Mouse (Mus musculus) limb, embryonic 14.5 days (tissue): ENCODE results near the gene Lpcat1. TPM values are rescaled to one million over a fixed set of nuclear protein-coding genes. Genes with fewer than 3 reads are reported as not detected.
A peak's percentile ranks its signal among the peaks of the same experiment; 100 is the strongest.

Source experiments
- ATAC-seq: fragments of 200-750 bp; cut with Nextera tagmentation; 2 replicates; pipeline ENCODE4 v1.8.0; 2017; ENCODE audit warnings: low read depth, moderate number of reproducible peaks, moderate TSS enrichment; ENCODE audit not compliant: low FRiP score
- DNase-seq: peaks from one replicate; pipeline ENCODE4 v3.0.0-alpha.2; 2015; ENCODE audit warnings: low spot score
- H3K27ac ChIP-seq: fragments of 300-500 bp; sonication (generic); replicated peaks from 2 replicates; pipeline ENCODE4 v1.5.1; 2014; ENCODE audit warnings: low read depth, mild to moderate bottlenecking, low read length, moderate library complexity, mixed read lengths
- H3K27me3 ChIP-seq: fragments of 300-500 bp; sonication (generic); 2 replicates; pipeline ENCODE4 v1.6.1; 2014; ENCODE audit warnings: low read length, mixed read lengths; ENCODE audit not compliant: control insufficient read depth, insufficient read depth
- H3K36me3 ChIP-seq: fragments of 300-500 bp; sonication (generic); 2 replicates; pipeline ENCODE4 v1.6.1; 2014; ENCODE audit warnings: mild to moderate bottlenecking, low read length, moderate library complexity, mixed read lengths; ENCODE audit not compliant: control insufficient read depth, insufficient read depth
- H3K4me1 ChIP-seq: fragments of 300-500 bp; sonication (generic); 2 replicates; pipeline ENCODE4 v1.6.1; 2014; ENCODE audit warnings: antibody characterized with exemption, low read length, mixed read lengths; ENCODE audit not compliant: control insufficient read depth, insufficient read depth
- H3K4me2 ChIP-seq: fragments of 300-500 bp; sonication (generic); replicated peaks from 2 replicates; pipeline ENCODE4 v1.6.1; 2014; ENCODE audit warnings: low read depth, mild to moderate bottlenecking, low read length, moderate library complexity; ENCODE audit not compliant: severe bottlenecking
- H3K4me3 ChIP-seq: fragments of 300-500 bp; sonication (generic); replicated peaks from 2 replicates; pipeline ENCODE4 v1.5.1; 2014; ENCODE audit warnings: low read length
- H3K9ac ChIP-seq: fragments of 300-500 bp; sonication (generic); 2 replicates; pipeline ENCODE4 v1.6.1; 2014; ENCODE audit warnings: mild to moderate bottlenecking, low read depth, low read length, moderate library complexity; ENCODE audit not compliant: severe bottlenecking
- H3K9me3 ChIP-seq: fragments of 300-500 bp; sonication (generic); 2 replicates; pipeline ENCODE4 v1.6.1; 2016; ENCODE audit warnings: low read length; ENCODE audit not compliant: control insufficient read depth
- POLR2A ChIP-seq: fragments of 200-500 bp; IDR thresholded peaks from 2 replicates; pipeline ENCODE4 v1.8.0; 2012; ENCODE audit warnings: inconsistent platforms, mild to moderate bottlenecking, moderate library complexity, borderline replicate concordance; ENCODE audit not compliant: insufficient read depth, insufficient read length; ENCODE audit errors: extremely low read depth
- WGBS: fragments of 180-500 bp; shearing (Covaris S2); extraction: QIAGEN DNeasy Blood & Tissue Kit; methylation state at CpG from one replicate; pipeline ENCODE4 v1.1.7; 2014; 5-methylcytosine and 5-hydroxymethylcytosine counted together
- polyA plus RNA-seq, 2 experiments: library from polyadenylated mRNA; depleted of rRNA in 1 of 2; stranded (reverse) in 1 of 2; unstranded in 1 of 2; fragments of >200 nt; fragmentation: Nextera tagmentation in 1 of 2; extraction: Ambion mirVana in 1 of 2; gene quantifications; 2 replicates each; pipeline versions ENCODE4 v1.2.1 to v1.2.3; 2012 to 2014

The Lpcat1 gene
- polyA plus RNA-seq (2012; rRNA removed), result 51.7 and 69.6 TPM in 2 replicates
- polyA plus RNA-seq (2014; fragmentation: Nextera tagmentation; extraction: Ambion mirVana), result 43.2 and 46.8 TPM in 2 replicates

GRCm38 (mm10) chr13:73467034-73467420 is at the start of gene Lpcat1:
Gene Lpcat1 (plus strand): TSS chr13:73467197.
- Histone ChIP-seq H3K27me3 (no peaks in the 10 kb centered on the region), H3K4me3 (peak within 1 kb of the TSS; percentile 96), H3K9me3 (no peaks in the 10 kb centered on the region), H3K36me3 (no peaks in the 10 kb centered on the region), H3K4me1 (peaks cover 21% of the 10 kb centered on the region), H3K4me2 (peak within 1 kb of the TSS; percentile 73), H3K9ac (peak within 1 kb of the TSS; percentile 92), H3K27ac (peak within 1 kb of the TSS; percentile 98)
- DNase-seq (peak; percentile 94), ATAC-seq (peak; percentile 97)
- no peak; the same call in 1 of the 2 replicates for TF ChIP-seq POLR2A
- 0% methylated on average over 34 of the region's 35 CpGs for WGBS

DNA sequence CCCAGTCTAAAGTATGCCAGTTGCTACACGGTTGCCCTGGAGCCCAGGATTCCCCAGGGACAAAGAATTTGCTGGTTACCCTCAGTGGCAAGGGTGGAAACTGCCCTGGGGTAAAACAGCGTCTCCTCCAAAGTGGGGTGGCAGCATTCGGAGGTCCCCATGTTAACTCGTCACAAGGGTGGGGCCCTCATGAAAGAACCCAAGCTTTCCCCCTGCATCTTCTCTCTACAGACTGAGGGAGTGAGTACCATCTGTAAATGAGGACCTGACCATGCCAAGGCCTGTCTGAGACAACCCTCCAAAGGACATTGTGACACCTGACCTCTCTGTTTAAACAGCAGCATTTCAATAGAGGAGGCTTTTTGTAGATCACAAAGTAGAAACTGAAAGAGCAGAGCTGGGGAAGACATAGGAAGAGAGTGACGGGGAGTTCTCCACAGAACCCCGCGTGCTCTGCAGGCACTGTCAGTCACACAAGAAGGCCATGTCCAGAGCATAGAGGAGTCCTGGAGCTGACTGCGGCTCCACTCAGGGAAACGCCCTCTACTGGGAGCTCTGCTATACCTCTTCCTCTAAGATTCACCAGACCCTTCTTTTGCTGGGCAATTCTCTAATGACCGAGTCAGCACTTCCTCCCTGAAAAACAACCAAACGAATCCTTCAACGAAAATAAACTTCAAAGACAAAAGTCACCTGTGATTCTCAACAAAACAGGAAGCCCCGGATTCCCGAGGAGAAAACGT is 49.3 kb upstream of the Lpcat1 start:
- no peaks in the 10 kb centered on the region for H3K9me3 ChIP-seq
- WGBS, result 38% methylated on average over 15 of the region's 15 CpGs
- no peak overlapping the region for H3K9ac ChIP-seq
- DNase-seq (no peak), ATAC-seq (no peak)
- H3K4me1 ChIP-seq, result no peaks in the 10 kb centered on the region
- H3K4me2 ChIP-seq, result no peak overlapping the region
- TF ChIP-seq POLR2A, result no peak
- no peak overlapping the region for H3K27ac ChIP-seq
- H3K27me3 ChIP-seq, result no peaks in the 10 kb centered on the region
- H3K36me3 ChIP-seq, result no peaks in the 10 kb centered on the region
- no peak overlapping the region for H3K4me3 ChIP-seq

DNA sequence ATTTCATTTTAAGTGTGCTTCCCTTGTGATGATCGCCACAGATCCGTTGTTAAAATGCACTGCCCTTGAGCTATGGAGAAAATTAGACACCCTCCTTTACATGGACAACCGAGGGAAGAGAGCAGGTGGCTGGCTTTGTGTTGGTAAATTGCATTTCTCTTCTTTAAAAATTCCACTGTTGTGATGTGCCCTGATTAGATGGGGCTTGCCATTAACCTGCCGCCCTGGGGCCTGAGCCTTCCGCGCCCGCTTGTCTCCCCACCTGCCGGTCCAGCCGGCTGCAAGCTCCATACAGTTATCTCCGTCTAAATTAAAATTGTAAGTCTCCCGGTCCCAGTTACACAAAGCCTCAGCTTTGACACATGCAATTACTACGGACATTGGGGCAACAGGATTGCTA is 48.7 kb upstream of the Lpcat1 start:
- Histone ChIP-seq H3K36me3 (no peaks in the 10 kb centered on the region), H3K9ac (no peak overlapping the region), H3K9me3 (no peaks in the 10 kb centered on the region), H3K27ac (no peak overlapping the region), H3K27me3 (no peaks in the 10 kb centered on the region), H3K4me2 (no peak overlapping the region), H3K4me1 (no peaks in the 10 kb centered on the region), H3K4me3 (no peak overlapping the region)
- no peak for TF ChIP-seq POLR2A
- ATAC-seq (no peak), DNase-seq (no peak)
- 49% methylated on average over 12 of the region's 12 CpGs for WGBS

DNA sequence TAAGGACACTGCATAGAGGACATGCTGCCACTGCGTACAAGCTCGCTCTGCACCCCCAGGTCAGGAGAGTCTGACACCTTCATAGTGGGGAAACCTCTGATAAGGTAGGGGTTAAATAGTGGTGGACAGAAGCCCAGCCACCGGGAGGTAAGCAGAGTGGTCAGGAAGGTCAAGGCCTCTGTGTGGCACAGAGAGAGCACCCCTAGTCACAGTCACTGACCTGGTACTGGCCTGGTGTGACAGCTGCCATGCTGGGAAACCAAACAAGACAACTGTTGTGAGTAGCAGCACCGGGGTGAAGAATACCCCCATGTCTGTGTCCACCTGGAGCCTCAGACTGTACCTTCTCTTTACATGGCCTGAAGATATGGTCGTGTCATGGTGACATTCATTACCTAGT is 47.8 kb upstream of the Lpcat1 start:
- Histone ChIP-seq H3K9ac (no peak overlapping the region), H3K27me3 (no peaks in the 10 kb centered on the region), H3K36me3 (no peaks in the 10 kb centered on the region), H3K4me2 (no peak overlapping the region), H3K4me1 (no peaks in the 10 kb centered on the region), H3K9me3 (no peaks in the 10 kb centered on the region), H3K4me3 (no peak overlapping the region), H3K27ac (no peak overlapping the region)
- ATAC-seq (no peak), DNase-seq (no peak)
- 77% methylated on average over 5 of the region's 5 CpGs for WGBS
- TF ChIP-seq POLR2A, result no peak

- Histone ChIP-seq H3K9ac (no peak overlapping the region), H3K27ac (no peak overlapping the region), H3K9me3 (no peaks in the 10 kb centered on the region), H3K4me2 (no peak overlapping the region), H3K27me3 (no peaks in the 10 kb centered on the region), H3K4me1 (no peaks in the 10 kb centered on the region; the same call in 1 of the 2 replicates), H3K36me3 (no peaks in the 10 kb centered on the region), H3K4me3 (no peak overlapping the region)
- no peak for ATAC-seq
- no peak for DNase-seq
- 58% methylated on average over 4 of the region's 4 CpGs for WGBS
- TF ChIP-seq POLR2A, result no peak
Observed at GRCm38 (mm10) chr13:73423043-73423442, 44.0 kb upstream of the Lpcat1 start.
